Mouse (Mus musculus): ENCODE measurements around the gene Rnf111. TPM values are rescaled to one million over a fixed set of nuclear protein-coding genes. Genes with fewer than 3 reads are reported as not detected.
A peak's percentile ranks its signal among the peaks of the same experiment; 100 is the strongest.

Gene Rnf111
- polyA plus RNA-seq, 1 experiment from 2014 or later: 16.2 TPM

DNA sequence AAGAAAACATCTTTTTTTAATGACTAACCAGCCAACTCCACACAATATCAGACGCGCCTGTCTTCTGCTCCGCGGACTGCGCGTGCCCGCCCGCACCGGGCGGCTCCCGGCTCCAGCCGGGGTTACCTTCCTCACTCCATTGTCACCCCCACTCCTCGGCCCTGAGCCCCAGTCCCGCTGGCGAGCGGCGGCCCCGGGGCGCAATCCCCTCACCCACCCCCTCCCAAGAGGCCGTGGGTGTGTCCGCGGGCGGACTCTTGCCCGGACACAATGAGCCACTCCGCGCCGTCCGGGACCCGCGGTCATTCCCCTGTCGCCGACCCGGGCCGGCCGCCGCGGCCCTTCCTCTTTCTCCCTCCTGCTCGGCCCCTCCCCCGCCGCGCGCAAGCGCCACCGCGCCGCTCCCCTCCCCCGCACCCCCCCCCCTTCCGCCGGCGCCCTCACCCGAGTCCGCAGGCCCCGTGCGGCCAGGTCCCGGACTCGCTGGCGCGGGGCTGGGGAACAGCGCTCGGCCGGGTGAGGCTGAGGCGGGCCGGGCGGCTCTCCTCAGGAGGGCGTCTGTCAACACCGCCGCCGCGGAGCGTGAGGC lies 416 bp downstream of the Rnf111 start:
- H3K27me3 ChIP-seq (replicated peaks; ENCODE audit: insufficient read depth, low read length): no peaks in the 10 kb centered on the region
- no peaks in the 10 kb centered on the region for H3K4me1 ChIP-seq (ENCODE audit: insufficient read depth, low read depth, low read length)
- ATAC-seq: peak; percentile 89
- TF ChIP-seq EP300 (IDR thresholded peaks at IDR 0.05) (no peak), CTCF (IDR thresholded peaks at IDR 0.05) (no peak)
- WGBS: 2% methylated on average over 36 of the region's 70 CpGs
- H3K36me3 ChIP-seq (ENCODE audit: insufficient read depth, low read length): no peaks in the 10 kb centered on the region
- H3K9ac ChIP-seq (replicated peaks; ENCODE audit: low read depth): peak overlapping the region; percentile 94
- H3K4me2 ChIP-seq (replicated peaks; ENCODE audit: low read depth, low read length): peak overlapping the region; percentile 56
- H3K27ac ChIP-seq (ENCODE audit: low read length): peak overlapping the region; percentile 98
- peak; percentile 77 for DNase-seq (ENCODE audit: low spot score)
- H3K9me3 ChIP-seq (ENCODE audit: low read length): no peaks in the 10 kb centered on the region
- peak overlapping the region; percentile 96 for H3K4me3 ChIP-seq (ENCODE audit: low read depth, low read length)

DNA sequence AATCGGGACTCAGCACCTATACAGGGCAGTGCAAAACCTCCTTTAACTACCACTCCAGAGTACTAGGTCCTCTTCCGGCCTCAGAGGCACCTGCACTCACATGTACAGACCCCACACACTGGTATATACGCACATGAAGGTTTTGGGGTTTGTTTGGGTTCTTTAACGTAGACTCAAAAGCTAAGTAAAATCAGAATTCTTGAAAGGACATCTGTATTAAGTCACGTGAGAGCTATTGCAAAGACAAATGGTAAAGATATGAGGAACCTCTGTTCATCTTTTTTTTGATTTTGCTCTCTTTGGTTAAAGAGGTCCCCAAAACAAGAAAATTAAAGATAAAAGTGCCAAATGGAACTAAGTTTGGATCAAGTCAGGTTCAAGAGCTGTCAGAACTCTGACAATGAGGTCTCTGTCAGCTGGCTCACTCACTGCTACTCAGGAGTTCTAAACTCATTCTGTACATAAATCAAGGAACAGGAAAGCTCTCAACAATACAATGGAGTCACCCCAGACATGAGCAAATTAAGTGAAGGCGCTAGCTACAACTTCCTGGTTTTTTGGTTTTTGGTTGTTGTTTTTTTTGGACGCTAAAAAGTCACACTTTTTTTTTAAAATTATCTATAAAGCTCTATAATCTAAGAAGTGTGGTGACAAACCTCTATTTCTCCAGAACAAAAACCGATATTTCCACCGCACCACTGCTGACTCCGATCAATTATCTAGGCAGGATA lies 1.1 kb downstream of the Rnf111 start:
- Histone ChIP-seq H3K36me3 (ENCODE audit: insufficient read depth, low read length) (no peaks in the 10 kb centered on the region), H3K9me3 (ENCODE audit: low read length) (no peaks in the 10 kb centered on the region), H3K27me3 (replicated peaks; ENCODE audit: insufficient read depth, low read length) (no peaks in the 10 kb centered on the region), H3K27ac (ENCODE audit: low read length) (peak overlapping the region; percentile 98), H3K4me2 (replicated peaks; ENCODE audit: low read depth, low read length) (peak overlapping the region; percentile 56), H3K4me3 (ENCODE audit: low read depth, low read length) (peak overlapping the region; percentile 96), H3K4me1 (ENCODE audit: insufficient read depth, low read depth, low read length) (no peaks in the 10 kb centered on the region), H3K9ac (replicated peaks; ENCODE audit: low read depth) (peak overlapping the region; percentile 94)
- WGBS: 26% methylated on average over 10 of the region's 10 CpGs
- TF ChIP-seq EP300 (IDR thresholded peaks at IDR 0.05) (no peak), CTCF (IDR thresholded peaks at IDR 0.05) (no peak)
- DNase-seq (ENCODE audit: low spot score) (peak; percentile 44), ATAC-seq (no peak)

DNA sequence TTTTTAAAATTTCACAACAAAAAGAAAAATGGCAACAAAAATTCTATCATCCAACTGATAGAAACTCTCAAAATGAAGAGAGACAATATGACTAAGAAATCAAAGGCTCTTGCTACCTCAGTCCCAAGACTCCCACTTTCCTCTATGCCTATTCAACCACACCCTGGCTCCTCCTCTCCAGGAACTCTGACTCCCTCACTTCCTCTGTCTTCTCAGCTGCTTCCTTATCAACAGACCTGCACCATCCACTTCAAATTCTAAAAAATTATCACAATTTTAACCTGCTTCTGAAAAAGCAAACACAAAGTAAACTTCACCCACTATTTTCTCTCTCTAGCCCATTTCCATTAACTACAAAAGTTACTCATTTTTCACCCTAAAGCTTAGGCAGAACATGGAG lies 6.5 kb downstream of the Rnf111 start:
- Histone ChIP-seq H3K27ac (ENCODE audit: low read length) (no peak overlapping the region), H3K4me3 (ENCODE audit: low read depth, low read length) (no peak overlapping the region), H3K4me2 (replicated peaks; ENCODE audit: low read depth, low read length) (no peak overlapping the region), H3K27me3 (replicated peaks; ENCODE audit: insufficient read depth, low read length) (no peaks in the 10 kb centered on the region), H3K36me3 (ENCODE audit: insufficient read depth, low read length) (no peaks in the 10 kb centered on the region), H3K9ac (replicated peaks; ENCODE audit: low read depth) (no peak overlapping the region), H3K9me3 (ENCODE audit: low read length) (no peaks in the 10 kb centered on the region), H3K4me1 (ENCODE audit: insufficient read depth, low read depth, low read length) (no peaks in the 10 kb centered on the region)
- DNase-seq (ENCODE audit: low spot score): peak; percentile 14
- no peak for ATAC-seq
- TF ChIP-seq EP300 (IDR thresholded peaks at IDR 0.05) (no peak), CTCF (IDR thresholded peaks at IDR 0.05) (no peak)

DNA sequence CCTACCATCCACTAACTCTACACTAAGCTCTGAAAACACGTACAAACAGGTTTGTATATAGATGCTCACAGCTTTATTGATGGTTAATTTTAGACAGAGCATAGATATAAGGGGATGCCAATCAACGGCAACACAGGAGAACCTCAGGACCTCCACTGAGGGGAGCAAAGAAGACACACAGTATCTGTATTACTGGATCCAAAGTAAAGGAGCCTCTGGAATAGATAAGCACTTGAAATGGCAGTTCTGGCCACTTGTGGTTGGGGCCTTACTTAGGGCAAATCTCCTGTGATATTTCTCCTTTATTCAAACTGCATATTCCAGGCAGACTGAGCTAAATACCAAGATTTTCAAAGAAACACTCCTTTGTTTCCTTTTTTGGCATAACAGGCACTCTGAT lies 10.5 kb downstream of the Rnf111 start:
- H3K27me3 ChIP-seq (replicated peaks; ENCODE audit: insufficient read depth, low read length): no peaks in the 10 kb centered on the region
- no peak overlapping the region for H3K27ac ChIP-seq (ENCODE audit: low read length)
- H3K4me3 ChIP-seq (ENCODE audit: low read depth, low read length): no peak overlapping the region
- 90% methylated on average over 2 of the region's 2 CpGs for WGBS
- ATAC-seq (no peak), DNase-seq (ENCODE audit: low spot score) (no peak)
- no peak overlapping the region for H3K9ac ChIP-seq (replicated peaks; ENCODE audit: low read depth)
- H3K36me3 ChIP-seq (ENCODE audit: insufficient read depth, low read length): no peaks in the 10 kb centered on the region
- H3K4me1 ChIP-seq (ENCODE audit: insufficient read depth, low read depth, low read length): no peaks in the 10 kb centered on the region
- no peak overlapping the region for H3K4me2 ChIP-seq (replicated peaks; ENCODE audit: low read depth, low read length)
- H3K9me3 ChIP-seq (ENCODE audit: low read length): no peaks in the 10 kb centered on the region
- TF ChIP-seq EP300 (IDR thresholded peaks at IDR 0.05) (no peak), CTCF (IDR thresholded peaks at IDR 0.05) (no peak)

DNA sequence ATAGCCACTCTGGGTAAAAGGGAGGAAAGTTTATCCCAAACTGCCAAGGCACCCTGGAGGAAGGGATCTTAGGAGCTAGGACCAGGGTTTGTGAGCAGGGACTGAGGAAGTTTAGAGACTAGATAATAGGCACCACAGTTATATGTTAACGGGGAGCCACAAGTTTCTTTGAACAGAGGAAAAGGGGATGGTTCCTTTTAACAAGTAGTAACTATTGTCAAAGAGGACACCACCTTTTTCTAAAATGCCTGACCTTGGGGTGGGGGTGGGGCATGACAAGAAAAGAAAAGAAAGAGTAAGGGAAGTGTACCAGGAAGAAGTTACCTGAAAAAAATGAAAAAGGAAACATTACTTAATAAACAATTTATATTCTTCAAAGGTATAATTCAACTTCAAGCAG lies 12.3 kb downstream of the Rnf111 start:
- WGBS: 76% methylated on average over 1 of the region's 1 CpGs
- H3K27ac ChIP-seq (ENCODE audit: low read length): no peak overlapping the region
- H3K27me3 ChIP-seq (replicated peaks; ENCODE audit: insufficient read depth, low read length): no peaks in the 10 kb centered on the region
- ATAC-seq (no peak), DNase-seq (ENCODE audit: low spot score) (no peak)
- TF ChIP-seq EP300 (IDR thresholded peaks at IDR 0.05): no peak
- no peak for TF ChIP-seq CTCF (IDR thresholded peaks at IDR 0.05)
- H3K9ac ChIP-seq (replicated peaks; ENCODE audit: low read depth): no peak overlapping the region
- no peak overlapping the region for H3K4me2 ChIP-seq (replicated peaks; ENCODE audit: low read depth, low read length)
- no peaks in the 10 kb centered on the region for H3K36me3 ChIP-seq (ENCODE audit: insufficient read depth, low read length)
- H3K9me3 ChIP-seq (ENCODE audit: low read length): no peaks in the 10 kb centered on the region
- H3K4me3 ChIP-seq (ENCODE audit: low read depth, low read length): no peak overlapping the region
- no peaks in the 10 kb centered on the region for H3K4me1 ChIP-seq (ENCODE audit: insufficient read depth, low read depth, low read length)

DNA sequence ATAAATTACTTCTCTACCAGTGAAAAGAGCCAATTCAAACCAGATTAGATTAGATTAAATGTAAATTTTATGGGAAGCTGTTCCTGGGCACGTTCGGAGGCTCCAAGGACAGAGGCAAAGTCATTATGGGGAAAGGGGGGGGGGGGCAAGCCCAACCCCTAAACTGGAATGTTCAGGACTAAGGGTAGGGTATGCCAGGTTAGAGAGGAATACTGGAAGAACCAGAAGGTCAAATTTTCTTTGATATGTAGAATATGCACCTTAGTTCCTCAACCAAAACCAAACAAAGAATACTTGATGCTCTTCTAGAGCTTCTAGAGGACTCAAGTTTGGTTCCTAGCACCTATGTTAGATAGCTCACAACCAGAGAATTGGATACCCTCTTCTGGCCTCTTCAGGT lies 16.1 kb downstream of the Rnf111 start:
- H3K9ac ChIP-seq (replicated peaks; ENCODE audit: low read depth): no peak overlapping the region
- WGBS: 72% methylated on average over 2 of the region's 2 CpGs
- no peak overlapping the region for H3K4me3 ChIP-seq (ENCODE audit: low read depth, low read length)
- no peak for DNase-seq (ENCODE audit: low spot score)
- TF ChIP-seq EP300 (IDR thresholded peaks at IDR 0.05) (no peak), CTCF (IDR thresholded peaks at IDR 0.05) (no peak)
- H3K27me3 ChIP-seq (replicated peaks; ENCODE audit: insufficient read depth, low read length): no peaks in the 10 kb centered on the region
- no peak overlapping the region for H3K4me2 ChIP-seq (replicated peaks; ENCODE audit: low read depth, low read length)
- no peaks in the 10 kb centered on the region for H3K9me3 ChIP-seq (ENCODE audit: low read length)
- H3K36me3 ChIP-seq (ENCODE audit: insufficient read depth, low read length): no peaks in the 10 kb centered on the region
- no peak overlapping the region for H3K27ac ChIP-seq (ENCODE audit: low read length)
- ATAC-seq: no peak
- H3K4me1 ChIP-seq (ENCODE audit: insufficient read depth, low read depth, low read length): no peaks in the 10 kb centered on the region

Measured in lung, postnatal 0 days (tissue).